Mouse (Mus musculus) ES-E14 (cell line): Measurements from ENCODE around the gene Trp63.

Experiments used
- CHD2 ChIP-seq: IDR thresholded peaks from 2 replicates; pipeline ENCODE4 v1.6.1; 2014; ENCODE audit warnings: mild to moderate bottlenecking, low read depth, low read length, inconsistent platforms
- HCFC1 ChIP-seq: IDR thresholded peaks from 2 replicates; pipeline ENCODE4 v1.6.1; 2012; ENCODE audit warnings: low read length, inconsistent platforms, borderline replicate concordance; ENCODE audit not compliant: insufficient read depth
- ZC3H11A ChIP-seq: IDR thresholded peaks from 2 replicates; pipeline ENCODE4 v1.6.1; 2012; ENCODE audit warnings: low read depth, mild to moderate bottlenecking, inconsistent platforms, low read length, borderline replicate concordance
- ZNF384 ChIP-seq: IDR thresholded peaks from 2 replicates; pipeline ENCODE4 v1.6.1; 2012; ENCODE audit warnings: low read depth, low read length, inconsistent platforms

- TF ChIP-seq ZNF384 = no peak
- TF ChIP-seq CHD2 = no peak
- TF ChIP-seq ZC3H11A = no peak
- TF ChIP-seq HCFC1 = no peak
Measured at GRCm38 (mm10) chr16:25843625-25844024, 160.1 kb downstream of the Trp63 start.
